Mouse (Mus musculus): ENCODE results near the gene Arfgef2.

- TF ChIP-seq HCFC1 (IDR thresholded peaks at IDR 0.05; ENCODE audit: borderline replicate concordance, insufficient read depth, low read length): no peak
- no peak for TF ChIP-seq CHD2 (IDR thresholded peaks at IDR 0.05; ENCODE audit: low read depth, low read length)
- TF ChIP-seq ZNF384 (IDR thresholded peaks at IDR 0.05; ENCODE audit: low read depth, low read length): no peak
- TF ChIP-seq MAFK (IDR thresholded peaks at IDR 0.05; ENCODE audit: insufficient read depth, low read depth, low read length): no peak
- TF ChIP-seq ZC3H11A (IDR thresholded peaks at IDR 0.05; ENCODE audit: borderline replicate concordance, low read depth, low read length): no peak
Measured at GRCm38 (mm10) chr2:166856366-166856765, 51.0 kb downstream of the Arfgef2 start.

Data from ES-E14 (cell line).